Mouse (Mus musculus): ENCODE results near the gene Prrt2. TPM values are rescaled to one million over a fixed set of nuclear protein-coding genes. Genes with fewer than 3 reads are reported as not detected.

The Prrt2 gene
- 1 to 10 TPM; 1.3 TPM for total RNA-seq (2023)

GRCm38 (mm10) chr7:127020901-127021562, at the start of gene Prrt2, which contains the start of gene Gm42742:
Gene Prrt2 (minus strand): TSS chr7:127021211.
Gene Gm42742 (minus strand): TSS chr7:127021097.

GRCm38 (mm10) chr7:127041851-127042672, 21.1 kb upstream of the Prrt2 start, which contains the start of gene Kif22:
Gene Kif22 (minus strand): TSS chr7:127042471.

GRCm38 (mm10) chr7:127026984-127027726, 6.1 kb upstream of the Prrt2 start, which contains the start of gene Maz:
Gene Maz (minus strand): TSS chr7:127027037.

GRCm38 (mm10) chr7:127016971-127017949, 3.8 kb downstream of the Prrt2 start, which contains the start of gene Pagr1a:
Gene Pagr1a (minus strand): TSS chr7:127017352.

GRCm38 (mm10) chr7:127016481-127016485, 4.7 kb downstream of the Prrt2 start, which contains the start of gene Pagr1b:
Gene Pagr1b (minus strand): TSS chr7:127016484.

GRCm38 (mm10) chr7:127014320-127014719, 6.7 kb downstream of the Prrt2 start, which contains the start of gene Mvp:
Gene Mvp (minus strand): TSS chr7:127014621.

GRCm38 (mm10) chr7:126975950-126976866, 44.8 kb downstream of the Prrt2 start, which contains the start of gene Cdiptos:
Gene Cdiptos (minus strand): TSS chr7:126976098.

GRCm38 (mm10) chr7:126975893-126975949, 45.3 kb downstream of the Prrt2 start, which contains the start of gene Cdipt:
Gene Cdipt (plus strand): TSS chr7:126975914.

Other genes starting within 250 kb of the Prrt2 start
- gene Ypel3, start 244.3 kb downstream of the Prrt2 start, total RNA-seq (2023) = 100 to 1,000 TPM; 256 to 258 TPM
- gene Tbx6, start 239.7 kb downstream of the Prrt2 start, total RNA-seq (2023) = 1 to 10 TPM; 6.9 to 8.2 TPM
- 100 to 1,000 TPM; 218 to 242 TPM for gene Ppp4c, start 228.7 kb downstream of the Prrt2 start, total RNA-seq (2023)
- not detected for gene Fam57b, start 223.5 kb downstream of the Prrt2 start, total RNA-seq (2023)
- gene 4930451I11Rik, start 189.6 kb downstream of the Prrt2 start, total RNA-seq (2023) = not detected
- not detected for gene Doc2a, start 173.8 kb downstream of the Prrt2 start, total RNA-seq (2023)
- gene Hirip3, start 159.2 kb downstream of the Prrt2 start, total RNA-seq (2023) = 10 to 100 TPM in 1 of 2 experiments, 1 to 10 TPM in 1; 5.0 to 14.0 TPM
- gene Ino80e, start 158.8 kb downstream of the Prrt2 start, total RNA-seq (2023) = 10 to 100 TPM; 52.2 to 66.3 TPM
- gene Taok2, start 136.5 kb downstream of the Prrt2 start, total RNA-seq (2023) = 10 to 100 TPM; 71.6 to 71.9 TPM
- 10 to 100 TPM; 63.5 to 71.0 TPM for gene Tmem219, start 98.3 kb downstream of the Prrt2 start, total RNA-seq (2023)
- gene Kctd13, start 92.3 kb downstream of the Prrt2 start, total RNA-seq (2023) = 10 to 100 TPM; 31.5 to 32.7 TPM
- gene Asphd1, start 71.6 kb downstream of the Prrt2 start, total RNA-seq (2023) = not detected
- 1 to 10 TPM; 2.2 to 4.1 TPM for gene Sez6l2, start 70.6 kb downstream of the Prrt2 start, total RNA-seq (2023)
- gene Cdipt, start 45.3 kb downstream of the Prrt2 start, total RNA-seq (2023) = 10 to 100 TPM; 84.1 to 92.1 TPM
- gene Cdiptos, start 45.1 kb downstream of the Prrt2 start, total RNA-seq (2023) = 1 to 10 TPM; 3.5 to 3.7 TPM
- gene Mvp, start 6.6 kb downstream of the Prrt2 start, total RNA-seq (2023) = 100 to 1,000 TPM; 116 to 123 TPM
- gene Pagr1b, start 4.7 kb downstream of the Prrt2 start, total RNA-seq (2023) = 1 to 10 TPM in 1 of 2 experiments, not detected in 1; 9.0 TPM
- gene Pagr1a, start 3.9 kb downstream of the Prrt2 start, total RNA-seq (2023) = 10 to 100 TPM in 1 of 2 experiments, 1 to 10 TPM in 1; 2.2 to 14.5 TPM
- gene Gm42742, start 114 bp downstream of the Prrt2 start, total RNA-seq (2023) = 10 to 100 TPM; 29.0 to 34.8 TPM
- gene Maz, start 5.8 kb upstream of the Prrt2 start, total RNA-seq (2023) = 100 to 1,000 TPM; 166 to 172 TPM
- gene Kif22, start 21.3 kb upstream of the Prrt2 start, total RNA-seq (2023) = 1 to 10 TPM; 1.7 to 2.3 TPM
- gene Zg16, start 66.1 kb upstream of the Prrt2 start, total RNA-seq (2023) = under 1 TPM in 1 of 2 experiments, not detected in 1; 0.85 TPM
- 10 to 100 TPM; 64.8 to 66.9 TPM for gene AI467606, start 70.1 kb upstream of the Prrt2 start, total RNA-seq (2023)
- gene Qprt, start 101.0 kb upstream of the Prrt2 start, total RNA-seq (2023) = 10 to 100 TPM; 10.5 to 12.1 TPM
- gene Spn, start 116.6 kb upstream of the Prrt2 start, total RNA-seq (2023) = 100 to 1,000 TPM; 289 to 346 TPM
- gene Cd2bp2, start 174.8 kb upstream of the Prrt2 start, total RNA-seq (2023) = 10 to 100 TPM; 52.2 to 60.9 TPM
- gene Tbc1d10b, start 187.3 kb upstream of the Prrt2 start, total RNA-seq (2023) = 100 to 1,000 TPM in 1 of 2 experiments, 10 to 100 TPM in 1; 94.8 to 106 TPM
- not detected for gene Mylpf, start 187.7 kb upstream of the Prrt2 start, total RNA-seq (2023)
- gene Zfp553, start 211.8 kb upstream of the Prrt2 start, total RNA-seq (2023) = 1 to 10 TPM; 4.5 TPM
- 1 to 10 TPM; 5.4 to 5.5 TPM for gene Sept1, start 211.9 kb upstream of the Prrt2 start, total RNA-seq (2023)
- gene Zfp771, start 223.1 kb upstream of the Prrt2 start, total RNA-seq (2023) = 1 to 10 TPM; 7.0 to 8.8 TPM
- 10 to 100 TPM; 15.2 to 17.6 TPM for gene Dctpp1, start 239.5 kb upstream of the Prrt2 start, total RNA-seq (2023)

Data from monocyte, adult 59 days (primary cell).